Mouse (Mus musculus) MEL (cell line): ENCODE results near the gene Gatad2a. TPM values are rescaled to one million over a fixed set of nuclear protein-coding genes. Genes with fewer than 3 reads are reported as not detected.

Experiments
- DNase-seq: peaks from one replicate; pipeline ENCODE4 v3.0.0; 2011; ENCODE audit warnings: low read depth, low spot score
- H3K27ac ChIP-seq: 2 replicates; pipeline ENCODE4 v1.5.1; 2012; ENCODE audit warnings: low read depth, mild to moderate bottlenecking, control low read depth, low read length, moderate library complexity; ENCODE audit not compliant: control insufficient read depth
- H3K27me3 ChIP-seq, 2 experiments: fragments of 150-350 bp in 1 of 2; sonication (generic) in 1 of 2; 2 replicates each; pipeline ENCODE4 v1.6.1; 2012; ENCODE audit warnings: low read length in 2 of 2, mild to moderate bottlenecking in 2 of 2, improper control_type of control experiment in 1 of 2, moderate library complexity in 1 of 2; ENCODE audit not compliant: insufficient read depth in 2 of 2, control insufficient read depth in 1 of 2
- H3K36me3 ChIP-seq, 2 experiments: 2 replicates each; pipeline ENCODE4 v1.6.1; 2012 to 2014; ENCODE audit warnings: low read length in 2 of 2, improper control_type of control experiment in 1 of 2, inconsistent platforms in 1 of 2, mild to moderate bottlenecking in 1 of 2; ENCODE audit not compliant: insufficient read depth in 2 of 2, control insufficient read depth in 1 of 2
- H3K4me1 ChIP-seq, 2 experiments: fragments of 150-350 bp in 1 of 2; sonication (generic) in 1 of 2; 2 replicates each; pipeline ENCODE4 v1.6.1; 2012; ENCODE audit warnings: low read length in 2 of 2, improper control_type of control experiment in 1 of 2, mild to moderate bottlenecking in 1 of 2; ENCODE audit not compliant: insufficient read depth in 2 of 2, control insufficient read depth in 1 of 2
- H3K4me3 ChIP-seq, 2 experiments: fragments of 150-350 bp in 1 of 2; sonication (generic) in 1 of 2; 2 replicates each; pipeline ENCODE4 v1.5.1; 2012; ENCODE audit warnings: low read depth in 2 of 2, low read length in 2 of 2, mild to moderate bottlenecking in 2 of 2, moderate library complexity in 2 of 2, control low read depth in 1 of 2, improper control_type of control experiment in 1 of 2; ENCODE audit not compliant: control insufficient read depth in 1 of 2, insufficient read depth in 1 of 2
- H3K79me2 ChIP-seq: 2 replicates; pipeline ENCODE4 v1.6.1; 2012; ENCODE audit warnings: mild to moderate bottlenecking, low read length, moderate library complexity; ENCODE audit not compliant: control insufficient read depth, poor library complexity, insufficient read depth
- H3K9ac ChIP-seq: 2 replicates; pipeline ENCODE4 v1.6.1; 2012; ENCODE audit warnings: low read depth, mild to moderate bottlenecking, control low read depth, low read length, moderate library complexity; ENCODE audit not compliant: control insufficient read depth, poor library complexity, severe bottlenecking
- H3K9me3 ChIP-seq: fragments of 150-350 bp; sonication (generic); replicated peaks from 2 replicates; pipeline ENCODE4 v1.6.1; 2012; ENCODE audit warnings: mild to moderate bottlenecking, low read length, improper control_type of control experiment, moderate library complexity; ENCODE audit not compliant: insufficient read depth
- BHLHE40 ChIP-seq: IDR thresholded peaks from 2 replicates; pipeline ENCODE4 v1.6.1; 2012; ENCODE audit warnings: low read depth, mild to moderate bottlenecking, inconsistent platforms, low read length, improper control_type of control experiment, borderline replicate concordance
- CHD1 ChIP-seq: IDR thresholded peaks from 2 replicates; pipeline ENCODE4 v1.6.1; 2012; ENCODE audit warnings: low read depth, mild to moderate bottlenecking, inconsistent platforms, low read length, improper control_type of control experiment
- CHD2 ChIP-seq: IDR thresholded peaks from 2 replicates; pipeline ENCODE4 v1.6.1; 2011; ENCODE audit warnings: low read length, improper control_type of control experiment
- CTCF ChIP-seq, 3 experiments: IDR thresholded peaks in 2 of 3; conservative IDR thresholded peaks in 1 of 3; 2 replicates each; pipeline ENCODE4 v1.5.1; 2011 to 2012; ENCODE audit warnings: low read length in 3 of 3, low read depth in 2 of 3, mild to moderate bottlenecking in 2 of 3, improper control_type of control experiment in 1 of 3, inconsistent platforms in 1 of 3, mixed read lengths in 1 of 3, moderate library complexity in 1 of 3; ENCODE audit not compliant: control insufficient read depth in 1 of 3, insufficient read depth in 1 of 3, poor library complexity in 1 of 3, severe bottlenecking in 1 of 3
- E2F4 ChIP-seq: IDR thresholded peaks from 2 replicates; pipeline ENCODE4 v1.6.1; 2011; ENCODE audit warnings: low read depth, low read length, improper control_type of control experiment, borderline replicate concordance
- ELF1 ChIP-seq: IDR thresholded peaks from 2 replicates; pipeline ENCODE4 v1.6.1; 2014; ENCODE audit warnings: low read depth, mild to moderate bottlenecking, inconsistent platforms, low read length, improper control_type of control experiment, moderate library complexity
- EP300 ChIP-seq, 2 experiments: IDR thresholded peaks; 2 replicates each; pipeline ENCODE4 v1.6.1; 2011; ENCODE audit warnings: improper control_type of control experiment in 2 of 2, low read length in 2 of 2, low read depth in 1 of 2, mild to moderate bottlenecking in 1 of 2
- ETS1 ChIP-seq: IDR thresholded peaks from 2 replicates; pipeline ENCODE4 v1.6.1; 2012; ENCODE audit warnings: low read depth, mild to moderate bottlenecking, inconsistent platforms, low read length, improper control_type of control experiment, moderate library complexity
- GATA1 ChIP-seq: IDR thresholded peaks from 2 replicates; pipeline ENCODE4 v1.6.1; 2011; ENCODE audit warnings: low read depth, low read length, improper control_type of control experiment
- HCFC1 ChIP-seq: IDR thresholded peaks from 2 replicates; pipeline ENCODE4 v1.6.1; 2012; ENCODE audit warnings: low read depth, mild to moderate bottlenecking, inconsistent platforms, low read length, improper control_type of control experiment, moderate library complexity
- JUND ChIP-seq: IDR thresholded peaks from 2 replicates; pipeline ENCODE4 v1.6.1; 2011; ENCODE audit warnings: low read depth, mild to moderate bottlenecking, improper control_type of control experiment, low read length
- KAT2A ChIP-seq: conservative IDR thresholded peaks from 2 replicates; pipeline ENCODE4 v1.6.1; 2012; ENCODE audit warnings: low read depth, low read length, improper control_type of control experiment, inconsistent platforms
- MAFK ChIP-seq: IDR thresholded peaks from 2 replicates; pipeline ENCODE4 v1.6.1; 2011; ENCODE audit warnings: low read depth, mild to moderate bottlenecking, low read length, improper control_type of control experiment, borderline replicate concordance
- MAX ChIP-seq: IDR thresholded peaks from 2 replicates; pipeline ENCODE4 v1.6.1; 2011; ENCODE audit warnings: low read length, improper control_type of control experiment
- MAZ ChIP-seq: IDR thresholded peaks from 2 replicates; pipeline ENCODE4 v1.6.1; 2012; ENCODE audit warnings: low read depth, mild to moderate bottlenecking, inconsistent platforms, low read length, improper control_type of control experiment
- MEF2A ChIP-seq: IDR thresholded peaks from 2 replicates; pipeline ENCODE4 v1.6.1; 2014; ENCODE audit warnings: low read depth, mild to moderate bottlenecking, inconsistent platforms, low read length, improper control_type of control experiment; ENCODE audit not compliant: poor library complexity, insufficient replicate concordance, severe bottlenecking; ENCODE audit errors: extremely low read depth
- MXI1 ChIP-seq: IDR thresholded peaks from 2 replicates; pipeline ENCODE4 v1.6.1; 2011; ENCODE audit warnings: mild to moderate bottlenecking, low read depth, low read length, improper control_type of control experiment
- MYB ChIP-seq: IDR thresholded peaks from 2 replicates; pipeline ENCODE4 v1.6.1; 2011; ENCODE audit warnings: mild to moderate bottlenecking, low read depth, low read length, improper control_type of control experiment
- MYC ChIP-seq: IDR thresholded peaks from 2 replicates; pipeline ENCODE4 v1.6.1; 2011; ENCODE audit warnings: low read depth, mild to moderate bottlenecking, low read length, improper control_type of control experiment, moderate library complexity
- NELFE ChIP-seq: IDR thresholded peaks from 2 replicates; pipeline ENCODE4 v1.6.1; 2011; ENCODE audit warnings: low read depth, low read length, improper control_type of control experiment
- POLR2A ChIP-seq, 2 experiments: IDR thresholded peaks; 2 replicates each; pipeline ENCODE4 v1.6.1; 2011 to 2012; ENCODE audit warnings: low read length in 2 of 2, mild to moderate bottlenecking in 2 of 2, control low read depth in 1 of 2, improper control_type of control experiment in 1 of 2, low read depth in 1 of 2, moderate library complexity in 1 of 2; ENCODE audit not compliant: control insufficient read depth in 1 of 2, insufficient read depth in 1 of 2, poor library complexity in 1 of 2
- POLR2AphosphoS2 ChIP-seq: IDR thresholded peaks from 2 replicates; pipeline ENCODE4 v1.6.1; 2011; ENCODE audit warnings: low read length, improper control_type of control experiment
- POLR2AphosphoS5 ChIP-seq: IDR thresholded peaks from 2 replicates; pipeline ENCODE4 v1.6.1; 2012; ENCODE audit warnings: low read depth, borderline replicate concordance, mild to moderate bottlenecking, inconsistent platforms, low read length, moderate library complexity, mixed read lengths
- RAD21 ChIP-seq: IDR thresholded peaks from 2 replicates; pipeline ENCODE4 v1.6.1; 2011; ENCODE audit warnings: mild to moderate bottlenecking, low read depth, low read length, improper control_type of control experiment
- SIN3A ChIP-seq: IDR thresholded peaks from 2 replicates; pipeline ENCODE4 v1.6.1; 2012; ENCODE audit warnings: low read length, improper control_type of control experiment, inconsistent platforms
- TBP ChIP-seq: IDR thresholded peaks from 2 replicates; pipeline ENCODE4 v1.8.0; 2011; ENCODE audit warnings: low read depth, low read length, improper control_type of control experiment
- TCF12 ChIP-seq: IDR thresholded peaks from 2 replicates; pipeline ENCODE4 v1.6.1; 2014; ENCODE audit warnings: low read depth, mild to moderate bottlenecking, inconsistent platforms, low read length, improper control_type of control experiment, moderate library complexity
- UBTF ChIP-seq: IDR thresholded peaks from 2 replicates; pipeline ENCODE4 v1.6.1; 2012; ENCODE audit warnings: low read depth, mild to moderate bottlenecking, inconsistent platforms, low read length, improper control_type of control experiment, moderate library complexity, borderline replicate concordance; ENCODE audit not compliant: insufficient read depth
- USF1 ChIP-seq: IDR thresholded peaks from 2 replicates; pipeline ENCODE4 v1.6.1; 2014; ENCODE audit warnings: low read depth, mild to moderate bottlenecking, inconsistent platforms, low read length, improper control_type of control experiment, moderate library complexity
- USF2 ChIP-seq, 2 experiments: IDR thresholded peaks; 2 replicates each; pipeline ENCODE4 v1.6.1; 2011 to 2012; ENCODE audit warnings: improper control_type of control experiment in 2 of 2, low read length in 2 of 2, borderline replicate concordance in 1 of 2, inconsistent platforms in 1 of 2, low read depth in 1 of 2, mild to moderate bottlenecking in 1 of 2; ENCODE audit not compliant: insufficient read depth in 1 of 2
- ZC3H11A ChIP-seq: IDR thresholded peaks from 2 replicates; pipeline ENCODE4 v1.6.1; 2012; ENCODE audit warnings: low read depth, mild to moderate bottlenecking, inconsistent platforms, low read length, improper control_type of control experiment
- ZKSCAN1 ChIP-seq: IDR thresholded peaks from 2 replicates; pipeline ENCODE4 v1.6.1; 2012; ENCODE audit warnings: low read depth, mild to moderate bottlenecking, inconsistent platforms, low read length, improper control_type of control experiment, moderate library complexity
- ZMIZ1 ChIP-seq: IDR thresholded peaks from 2 replicates; pipeline ENCODE4 v1.6.1; 2012; ENCODE audit warnings: low read depth, mild to moderate bottlenecking, inconsistent platforms, low read length, improper control_type of control experiment, moderate library complexity
- ZNF384 ChIP-seq: IDR thresholded peaks from 2 replicates; pipeline ENCODE4 v1.6.1; 2012; ENCODE audit warnings: low read depth, mild to moderate bottlenecking, inconsistent platforms, low read length, improper control_type of control experiment
- polyA plus RNA-seq, 2 experiments: library from polyadenylated mRNA; stranded (reverse) in 1 of 2; unstranded in 1 of 2; fragments of >175 nt in 1 of 2; fragments of >200 nt in 1 of 2; gene quantifications; 2 replicates each; pipeline versions ENCODE4 v1.2.1 to v1.2.4; 2012; ENCODE audit warnings: low replicate concordance in 2 of 2, low read depth in 1 of 2; ENCODE audit not compliant: insufficient read length in 2 of 2, insufficient read depth in 1 of 2, missing spikeins in 1 of 2
- total RNA-seq: library from RNA; depleted of rRNA; stranded (reverse); fragments of 300-350 nt; gene quantifications from 2 replicates; pipeline ENCODE4 v1.2.3, GENCODE M21; 2012

Gatad2a gene
- total and polyA plus RNA-seq, 3 experiments = 38.0 to 129 (median 111) TPM

DNA sequence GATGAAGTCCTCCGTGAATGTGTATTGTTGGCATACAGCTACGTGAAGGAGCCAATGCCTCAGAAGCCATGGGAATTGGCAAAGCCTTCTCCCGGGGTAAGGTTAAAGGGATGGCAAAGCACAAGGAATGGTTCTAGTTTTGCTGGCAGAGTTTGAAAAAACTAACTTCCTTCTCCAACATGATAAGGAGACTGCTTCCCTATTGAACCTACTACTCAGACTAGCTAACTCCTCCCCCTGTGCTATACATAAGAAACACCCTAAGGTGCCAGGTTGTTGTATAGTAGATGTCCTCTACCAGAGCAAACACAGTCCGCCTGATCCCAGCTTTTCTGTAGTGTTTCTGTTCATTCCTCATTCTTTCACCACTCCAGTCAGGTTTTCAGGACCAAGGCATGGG is 17.7 kb downstream of the Gatad2a start:
- TF ChIP-seq ZMIZ1 (no peak), MYB (no peak), ZKSCAN1 (no peak), CHD2 (no peak), CHD1 (no peak), NELFE (no peak), CTCF (IDR thresholded peaks at IDR 0.05 in 2 of 3, conservative IDR thresholded peaks at IDR 0.05 in 1 of 3; ENCODE audit: control insufficient read depth in 1 of 3, insufficient read depth in 1 of 3, low read depth in 2 of 3, low read length in 3 of 3, poor library complexity in 1 of 3, severe bottlenecking in 1 of 3) (no peak), ZC3H11A (no peak), BHLHE40 (no peak), USF1 (no peak), USF2 (IDR thresholded peaks at IDR 0.05; ENCODE audit: borderline replicate concordance in 1 of 2, insufficient read depth in 1 of 2, low read depth in 1 of 2, low read length in 2 of 2) (no peak), POLR2AphosphoS5 (no peak), TCF12 (no peak), MAX (no peak), ELF1 (no peak), EP300 (IDR thresholded peaks at IDR 0.05; ENCODE audit: low read depth in 1 of 2, low read length in 2 of 2) (peak in 1 of 2 experiments; percentile 49; a peak in 1 of 4 replicates), MAFK (no peak), E2F4 (no peak), MXI1 (no peak; the same call in 1 of the 2 replicates), MAZ (no peak), KAT2A (no peak), ETS1 (0 out of 2 replicates have a peak, but pooled peaks have one; percentile 21), MYC (no peak), GATA1 (peak; percentile 73), RAD21 (no peak), HCFC1 (no peak), MEF2A (no peak), POLR2AphosphoS2 (no peak), ZNF384 (peak; percentile 79), TBP (peak; percentile 67; the same call in 1 of the 2 replicates), POLR2A (IDR thresholded peaks at IDR 0.05; ENCODE audit: control insufficient read depth in 1 of 2, insufficient read depth in 1 of 2, low read depth in 1 of 2, low read length in 2 of 2, poor library complexity in 1 of 2) (0 out of 4 replicates have a peak, but pooled peaks of 1 of the 2 experiments have one; percentile 18), JUND (no peak), UBTF (no peak), SIN3A (peak; percentile 55)
- TF ChIP-seq, all 39 proteins: peak for 7
- H3K4me1 ChIP-seq = peaks cover 9 to 18% of the 10 kb centered on the region in 2 experiments
- H3K4me3 ChIP-seq = 0 out of 4 replicates have a peak overlapping the region, but pooled peaks of 1 of the 2 experiments have one; percentile 34

More for the DNA sequence above, 17.7 kb downstream of the Gatad2a start:
- no peak overlapping the region for H3K9ac ChIP-seq
- H3K36me3 ChIP-seq = peaks cover 0 to 16% of the 10 kb centered on the region in 2 experiments; a peak in 2 of 4 replicates
- peaks cover 27% of the 10 kb centered on the region for H3K79me2 ChIP-seq
- DNase-seq = peak; percentile 78
- no peaks in the 10 kb centered on the region for H3K27me3 ChIP-seq
- peak overlapping the region; percentile 43; the same call in 1 of the 2 replicates for H3K27ac ChIP-seq
- no peaks in the 10 kb centered on the region for H3K9me3 ChIP-seq
